Mouse (Mus musculus) B cell, adult 62 days (primary cell): ENCODE data around the gene Adamts17. TPM values are rescaled to one million over a fixed set of nuclear protein-coding genes. Genes with fewer than 3 reads are reported as not detected.

ENCODE experiments used
- total RNA-seq: library from RNA; stranded (reverse); gene quantifications from 4 replicates; pipeline ENCODE4 v1.2.4, GENCODE M21; 2023

Gene Adamts17
- not detected in 4 replicates for total RNA-seq

DNA sequence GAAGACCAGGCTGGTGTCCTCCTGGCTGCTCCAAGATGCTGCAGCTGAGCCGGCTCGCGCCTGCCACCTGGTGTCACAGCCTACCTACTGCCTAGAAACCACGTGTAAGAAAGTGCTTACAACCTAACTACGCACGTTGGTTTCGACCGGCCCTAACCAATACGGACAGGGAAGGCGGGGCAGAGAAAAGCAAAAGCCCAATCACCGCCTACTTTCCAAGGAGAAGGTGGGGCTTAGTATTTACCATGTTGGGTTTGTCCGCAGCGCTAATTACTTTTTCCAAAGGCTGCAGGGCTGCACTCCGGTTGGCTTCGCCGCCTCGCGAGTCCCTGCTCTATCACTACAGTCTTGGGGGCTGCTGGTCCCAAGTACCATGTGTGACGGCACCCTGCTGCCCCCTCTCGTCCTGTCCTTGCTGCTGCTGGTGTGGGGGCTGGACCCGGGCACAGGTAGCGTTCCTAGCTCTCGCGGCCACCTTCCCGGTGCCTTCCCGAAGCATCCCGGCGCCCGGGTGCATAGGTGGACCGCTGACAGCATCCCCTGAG, at the start of gene Adamts17:
Adamts17 (plus strand) TSS at position 273 of the 545 bp plus-strand sequence.

Other genes with a start within 250 kb of the Adamts17 start
- gene Asb7, start 150.1 kb upstream of the Adamts17 start, total RNA-seq = 16.0 to 19.7 TPM (median 18.3 TPM) in 4 replicates
- gene Lins1, start 149.8 kb upstream of the Adamts17 start, total RNA-seq = 7.4 to 11.3 TPM (median 8.6 TPM) in 4 replicates
- not detected in 4 replicates for gene Cers3, start 96.2 kb upstream of the Adamts17 start, total RNA-seq